Comparison of ENCODE assay signal across 29 mouse cellular contexts in the genomic region with DNA sequence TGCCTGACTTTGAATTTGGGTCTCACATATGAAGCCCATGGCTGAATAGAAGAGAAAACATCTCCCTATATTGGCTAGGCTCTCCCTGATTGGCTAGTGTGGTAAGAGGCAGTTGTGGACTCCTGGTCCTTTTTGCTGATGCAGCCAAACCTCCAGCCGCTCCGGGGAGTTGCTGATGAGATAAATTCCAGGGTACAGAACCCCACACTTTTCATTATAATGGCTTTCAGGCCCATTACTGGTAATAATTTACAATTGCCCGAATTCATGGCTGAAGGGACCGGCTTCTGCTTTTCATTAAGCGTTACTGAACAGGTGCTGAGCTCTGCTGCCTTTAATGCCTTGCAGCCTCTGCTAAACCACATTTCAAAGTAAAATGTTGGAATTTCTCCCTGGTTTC. TPM values are rescaled to one million over a fixed set of nuclear protein-coding genes. Genes with fewer than 3 reads are reported as not detected.
DNase-seq lines count a peak whose midpoint lies in the region; ATAC-seq lines count a peak whose summit lies in the region.
"Had no signal": no experiment of that assay in that cellular context is flagged by ENCODE, and none has a peak within 500 bp of the region (broad histone marks: within the 10 kb centered on the region; RNA-seq: fewer than 3 reads in every experiment).

No protein-coding gene starts in this region.

- H3K27ac ChIP-seq in kidney, embryonic 15.5 days, result peak overlapping the region; percentile 15; the same call in 1 of the 2 replicates
- H3K27ac ChIP-seq in embryonic facial prominence, embryonic 10.5 days (replicated peaks), result no peak overlapping the region
- H3K27ac ChIP-seq in limb, embryonic 10.5 days, result peak overlapping the region; percentile 85
- no peak overlapping the region; the same call in 1 of the 2 replicates for H3K27ac ChIP-seq in neural tube, embryonic 15.5 days (replicated peaks)
- H3K27ac ChIP-seq: hindbrain, embryonic 12.5 days; intestine, embryonic 15.5 days; kidney, postnatal 0 days; left cerebral cortex, adult 2 months; liver, embryonic 15.5 days; stomach, embryonic 15.5 days had no signal

- H3K27me3 ChIP-seq in kidney, embryonic 15.5 days, result no peaks in the 10 kb centered on the region
- H3K27me3 ChIP-seq in embryonic facial prominence, embryonic 10.5 days (replicated peaks; ENCODE audit: low read depth, poor library complexity, severe bottlenecking), result no peaks in the 10 kb centered on the region
- H3K27me3 ChIP-seq in limb, embryonic 10.5 days (ENCODE audit: low read depth, poor library complexity, severe bottlenecking), result no peaks in the 10 kb centered on the region
- no peaks in the 10 kb centered on the region for H3K27me3 ChIP-seq in neural tube, embryonic 15.5 days (replicated peaks)
- H3K27me3 ChIP-seq: hindbrain, embryonic 12.5 days; intestine, embryonic 15.5 days; liver, embryonic 15.5 days; stomach, embryonic 15.5 days had no signal

- 0 out of 2 replicates have a peak, but pooled peaks cover 11% of the 10 kb centered on the region for H3K4me1 ChIP-seq in kidney, embryonic 15.5 days
- 0 out of 2 replicates have a peak, but pooled peaks cover 6% of the 10 kb centered on the region for H3K4me1 ChIP-seq in embryonic facial prominence, embryonic 10.5 days
- peaks cover 25% of the 10 kb centered on the region for H3K4me1 ChIP-seq in limb, embryonic 10.5 days
- H3K4me1 ChIP-seq in neural tube, embryonic 15.5 days, result peaks cover 6% of the 10 kb centered on the region; the same call in 1 of the 2 replicates
- H3K4me1 ChIP-seq: hindbrain, embryonic 12.5 days; liver, embryonic 15.5 days; stomach, embryonic 15.5 days had no signal

- H3K4me3 ChIP-seq in kidney, embryonic 15.5 days (replicated peaks), result no peak overlapping the region
- no peak overlapping the region for H3K4me3 ChIP-seq in embryonic facial prominence, embryonic 10.5 days
- no peak overlapping the region for H3K4me3 ChIP-seq in limb, embryonic 10.5 days
- no peak overlapping the region for H3K4me3 ChIP-seq in neural tube, embryonic 15.5 days (replicated peaks)
- H3K4me3 ChIP-seq: hindbrain, embryonic 12.5 days; intestine, embryonic 15.5 days; left cerebral cortex, adult 2 months; liver, embryonic 15.5 days; stomach, embryonic 15.5 days had no signal

- DNase-seq in kidney, postnatal 14 days, result no peak
- peak; percentile 49 for DNase-seq in embryonic facial prominence, embryonic 10.5 days (ENCODE audit: low spot score)
- peak; percentile 65 for DNase-seq in limb, embryonic 10.5 days (ENCODE audit: low spot score)
- DNase-seq in adrenal gland, adult 2 months, result no peak
- no peak for DNase-seq in gastrocnemius, postnatal 4 days (ENCODE audit: low spot score in 2 of 2)
- DNase-seq: adrenal gland, postnatal 14 days; cerebellum, adult 9-11 months; gastrocnemius, postnatal 36 days; heart, postnatal 14 days; left cerebral cortex, postnatal 4 days; midbrain, embryonic 14.5 days; thymus, adult 18-20 months; thymus, postnatal 4 days had no signal

- 0 out of 2 replicates have a peak, but pooled peaks have one; percentile 46 for ATAC-seq in kidney, embryonic 15.5 days (replicated peaks; ENCODE audit: low FRiP score)
- ATAC-seq in neural tube, embryonic 15.5 days (ENCODE audit: low FRiP score), result 0 out of 2 replicates have a peak, but pooled peaks have one; percentile 49
- ATAC-seq: activated CD4-positive, CD25-positive, alpha-beta regulatory T cell, adult 4 months; forebrain, embryonic 16.5 days; intestine, embryonic 15.5 days; lung, postnatal 0 days had no signal

- no peaks in the 10 kb centered on the region for H3K9me3 ChIP-seq in kidney, embryonic 15.5 days (replicated peaks)
- H3K9me3 ChIP-seq in embryonic facial prominence, embryonic 10.5 days, result no peaks in the 10 kb centered on the region
- no peaks in the 10 kb centered on the region for H3K9me3 ChIP-seq in limb, embryonic 10.5 days (replicated peaks)
- no peaks in the 10 kb centered on the region for H3K9me3 ChIP-seq in neural tube, embryonic 15.5 days (replicated peaks)
- H3K9me3 ChIP-seq: hindbrain, embryonic 12.5 days; intestine, embryonic 15.5 days; liver, embryonic 15.5 days; stomach, embryonic 15.5 days had no signal

- no peak overlapping the region; the same call in 1 of the 2 replicates for H3K4me2 ChIP-seq in kidney, embryonic 15.5 days
- H3K4me2 ChIP-seq in neural tube, embryonic 15.5 days, result no peak overlapping the region
- H3K4me2 ChIP-seq: heart, embryonic 11.5 days; hindbrain, embryonic 12.5 days; intestine, embryonic 15.5 days; liver, embryonic 15.5 days; stomach, embryonic 15.5 days had no signal

- no peak overlapping the region for H3K9ac ChIP-seq in kidney, embryonic 15.5 days
- no peak overlapping the region for H3K9ac ChIP-seq in neural tube, embryonic 15.5 days (replicated peaks)
- H3K9ac ChIP-seq: hindbrain, embryonic 12.5 days; intestine, embryonic 15.5 days; liver, embryonic 15.5 days; stomach, embryonic 15.5 days had no signal

- no peaks in the 10 kb centered on the region for H3K36me3 ChIP-seq in kidney, embryonic 15.5 days
- no peaks in the 10 kb centered on the region for H3K36me3 ChIP-seq in embryonic facial prominence, embryonic 10.5 days (replicated peaks)
- H3K36me3 ChIP-seq in limb, embryonic 10.5 days, result no peaks in the 10 kb centered on the region
- H3K36me3 ChIP-seq in neural tube, embryonic 15.5 days, result no peaks in the 10 kb centered on the region
- H3K36me3 ChIP-seq: hindbrain, embryonic 12.5 days; intestine, embryonic 15.5 days; liver, embryonic 15.5 days; stomach, embryonic 15.5 days had no signal

- WGBS in kidney, embryonic 15.5 days, result 35% methylated on average over 5 of the region's 5 CpGs
- WGBS in embryonic facial prominence, embryonic 10.5 days, result 46% methylated on average over 5 of the region's 5 CpGs
- WGBS in limb, embryonic 10.5 days, result 15% methylated on average over 5 of the region's 5 CpGs
- 17% methylated on average over 5 of the region's 5 CpGs for whole genome bisulfite sequencing in neural tube, embryonic 15.5 days

RNA-seq across cellular contexts. Expression of gene Apela, which starts 16.8 kb away (rescaled TPM):
- 10.3 and 14.9 TPM in 2 replicates for polyA plus RNA-seq in kidney, embryonic 15.5 days (2015; fragmentation: Nextera tagmentation; extraction: Ambion mirVana)
- 1.6 and 2.6 TPM in 2 replicates for polyA plus RNA-seq in embryonic facial prominence, embryonic 10.5 days (2016; fragmentation: Nextera tagmentation; extraction: Ambion mirVana)
- 1.8 and 2.4 TPM in 2 replicates for polyA plus RNA-seq in limb, embryonic 10.5 days (2016; fragmentation: Nextera tagmentation; extraction: Ambion mirVana)
- polyA plus RNA-seq in neural tube, embryonic 15.5 days (2015; fragmentation: Nextera tagmentation; extraction: Ambion mirVana), result 2.9 and 4.6 TPM in 2 replicates
- not detected for total RNA-seq in adrenal gland, adult 2 months (2021)
- not detected in 2 replicates for polyA plus RNA-seq in adrenal gland, adult 2 months (2012; rRNA removed)
- total RNA-seq in gastrocnemius, postnatal 4 days (2021), result not detected
- total RNA-seq: adrenal gland, postnatal 14 days; gastrocnemius, postnatal 36 days; heart, postnatal 14 days; layer of hippocampus, adult 18-20 months; left cerebral cortex, adult 2 months had no signal
- polyA plus RNA-seq: activated CD4-positive, CD25-positive, alpha-beta regulatory T cell, adult 4 months; C2C12; cortical plate, adult 2 months had no signal

RNA-seq across cellular contexts. Expression of gene Gm10663, which starts 20.9 kb away (rescaled TPM):
- not detected in 2 replicates for polyA plus RNA-seq in kidney, embryonic 15.5 days (2015; fragmentation: Nextera tagmentation; extraction: Ambion mirVana)
- not detected in 2 replicates for polyA plus RNA-seq in embryonic facial prominence, embryonic 10.5 days (2016; fragmentation: Nextera tagmentation; extraction: Ambion mirVana)
- polyA plus RNA-seq in limb, embryonic 10.5 days (2016; fragmentation: Nextera tagmentation; extraction: Ambion mirVana), result not detected in 2 replicates
- polyA plus RNA-seq in neural tube, embryonic 15.5 days (2015; fragmentation: Nextera tagmentation; extraction: Ambion mirVana), result not detected in 2 replicates
- total RNA-seq in adrenal gland, adult 2 months (2021), result not detected
- polyA plus RNA-seq in adrenal gland, adult 2 months (2012; rRNA removed), result not detected in 2 replicates
- total RNA-seq in gastrocnemius, postnatal 4 days (2021), result not detected
- total RNA-seq: adrenal gland, postnatal 14 days; gastrocnemius, postnatal 36 days; heart, postnatal 14 days; layer of hippocampus, adult 18-20 months; left cerebral cortex, adult 2 months; left cerebral cortex, postnatal 4 days had no signal
- polyA plus RNA-seq: activated CD4-positive, CD25-positive, alpha-beta regulatory T cell, adult 4 months; brain, embryonic 14.5 days; C2C12; cortical plate, adult 2 months; forebrain, embryonic 16.5 days; heart, embryonic 11.5 days; hindbrain, embryonic 12.5 days; intestine, embryonic 15.5 days; kidney, postnatal 0 days; liver, embryonic 15.5 days; lung, postnatal 0 days; midbrain, embryonic 14.5 days; stomach, embryonic 15.5 days had no signal

RNA-seq across cellular contexts. Expression of gene Trim60, which starts 35.6 kb away (rescaled TPM):
- 0.05 TPM in 1 of 2 replicates, not detected in the other for polyA plus RNA-seq in kidney, embryonic 15.5 days (2015; fragmentation: Nextera tagmentation; extraction: Ambion mirVana)
- 0.08 TPM in 1 of 2 replicates, not detected in the other for polyA plus RNA-seq in embryonic facial prominence, embryonic 10.5 days (2016; fragmentation: Nextera tagmentation; extraction: Ambion mirVana)
- not detected in 2 replicates for polyA plus RNA-seq in limb, embryonic 10.5 days (2016; fragmentation: Nextera tagmentation; extraction: Ambion mirVana)
- polyA plus RNA-seq in neural tube, embryonic 15.5 days (2015; fragmentation: Nextera tagmentation; extraction: Ambion mirVana), result not detected in 2 replicates
- total RNA-seq in adrenal gland, adult 2 months (2021), result not detected
- not detected in 2 replicates for polyA plus RNA-seq in adrenal gland, adult 2 months (2012; rRNA removed)
- total RNA-seq in gastrocnemius, postnatal 4 days (2021), result not detected
- total RNA-seq: adrenal gland, postnatal 14 days; gastrocnemius, postnatal 36 days; heart, postnatal 14 days; layer of hippocampus, adult 18-20 months; left cerebral cortex, adult 2 months; left cerebral cortex, postnatal 4 days had no signal
- polyA plus RNA-seq: activated CD4-positive, CD25-positive, alpha-beta regulatory T cell, adult 4 months; brain, embryonic 14.5 days; C2C12; cortical plate, adult 2 months; forebrain, embryonic 16.5 days; heart, embryonic 11.5 days; hindbrain, embryonic 12.5 days; intestine, embryonic 15.5 days; liver, embryonic 15.5 days; lung, postnatal 0 days; midbrain, embryonic 14.5 days; stomach, embryonic 15.5 days had no signal

RNA-seq across cellular contexts. Expression of gene Trim61, which starts 35.6 kb away (rescaled TPM):
- polyA plus RNA-seq in kidney, embryonic 15.5 days (2015; fragmentation: Nextera tagmentation; extraction: Ambion mirVana), result 0.18 and 0.25 TPM in 2 replicates
- polyA plus RNA-seq in embryonic facial prominence, embryonic 10.5 days (2016; fragmentation: Nextera tagmentation; extraction: Ambion mirVana), result 0.28 TPM in 1 of 2 replicates, not detected in the other
- not detected in 2 replicates for polyA plus RNA-seq in limb, embryonic 10.5 days (2016; fragmentation: Nextera tagmentation; extraction: Ambion mirVana)
- 0.32 and 0.42 TPM in 2 replicates for polyA plus RNA-seq in neural tube, embryonic 15.5 days (2015; fragmentation: Nextera tagmentation; extraction: Ambion mirVana)
- not detected for total RNA-seq in adrenal gland, adult 2 months (2021)
- polyA plus RNA-seq in adrenal gland, adult 2 months (2012; rRNA removed), result not detected in 2 replicates
- not detected for total RNA-seq in gastrocnemius, postnatal 4 days (2021)
- total RNA-seq: adrenal gland, postnatal 14 days; gastrocnemius, postnatal 36 days; heart, postnatal 14 days; layer of hippocampus, adult 18-20 months; left cerebral cortex, adult 2 months; left cerebral cortex, postnatal 4 days had no signal
- polyA plus RNA-seq: activated CD4-positive, CD25-positive, alpha-beta regulatory T cell, adult 4 months; brain, embryonic 14.5 days; C2C12; cortical plate, adult 2 months; forebrain, embryonic 16.5 days; hindbrain, embryonic 12.5 days; intestine, embryonic 15.5 days; liver, embryonic 15.5 days; lung, postnatal 0 days; midbrain, embryonic 14.5 days; stomach, embryonic 15.5 days had no signal

Comparison
In these comparisons a context has a peak if more than half of its experiments do, and no peak if none do; other contexts are left out.
1. H3K27ac ChIP-seq: peak in kidney, embryonic 15.5 days (single experiment) and limb, embryonic 10.5 days (single experiment); none in embryonic facial prominence, embryonic 10.5 days (single experiment) and neural tube, embryonic 15.5 days (single experiment).
2. DNase-seq: peak in embryonic facial prominence, embryonic 10.5 days (single experiment) and limb, embryonic 10.5 days (single experiment); none in kidney, postnatal 14 days (single experiment), adrenal gland, adult 2 months (single experiment) and gastrocnemius, postnatal 4 days (0 of 2).